Mouse (Mus musculus) heart, embryonic 16.5 days (tissue): ENCODE results near the gene Mylk. TPM values are rescaled to one million over a fixed set of nuclear protein-coding genes. Genes with fewer than 3 reads are reported as not detected.

Source experiments
- ATAC-seq: fragments of 200-750 bp; cut with Nextera tagmentation; replicated peaks from 2 replicates; pipeline ENCODE4 v1.8.0; 2017; ENCODE audit warnings: moderate number of reproducible peaks; ENCODE audit not compliant: insufficient read depth, low FRiP score; ENCODE audit errors: extremely low read depth
- H3K27ac ChIP-seq: fragments of 300-500 bp; sonication (generic); 2 replicates; pipeline ENCODE4 v1.5.1; 2014; ENCODE audit warnings: mild to moderate bottlenecking, low read length, control low read depth, moderate library complexity
- H3K27me3 ChIP-seq: fragments of 300-500 bp; sonication (generic); 2 replicates; pipeline ENCODE4 v1.6.1; 2014; ENCODE audit warnings: low read length, mixed read lengths; ENCODE audit not compliant: control insufficient read depth, insufficient read depth
- H3K36me3 ChIP-seq: fragments of 300-500 bp; sonication (generic); 2 replicates; pipeline ENCODE4 v1.6.1; 2014; ENCODE audit not compliant: control insufficient read depth, insufficient read depth
- H3K4me1 ChIP-seq: fragments of 300-500 bp; sonication (generic); 2 replicates; pipeline ENCODE4 v1.6.1; 2014; ENCODE audit warnings: low read length, mixed read lengths; ENCODE audit not compliant: control insufficient read depth, insufficient read depth
- H3K4me2 ChIP-seq: fragments of 300-500 bp; sonication (generic); 2 replicates; pipeline ENCODE4 v1.6.1; 2014; ENCODE audit warnings: low read depth, mild to moderate bottlenecking, control low read depth, low read length
- H3K4me3 ChIP-seq: fragments of 300-500 bp; sonication (generic); 2 replicates; pipeline ENCODE4 v1.5.1; 2014; ENCODE audit warnings: mild to moderate bottlenecking, control low read depth, low read length
- H3K9ac ChIP-seq: fragments of 300-500 bp; sonication (generic); 2 replicates; pipeline ENCODE4 v1.6.1; 2014; ENCODE audit warnings: low read length, control low read depth
- H3K9me3 ChIP-seq: fragments of 300-500 bp; sonication (generic); replicated peaks from 2 replicates; pipeline ENCODE4 v1.6.1; 2016; ENCODE audit warnings: low read length; ENCODE audit not compliant: control insufficient read depth
- WGBS: fragments of 180-500 bp; shearing (Covaris S2); extraction: QIAGEN DNeasy Blood & Tissue Kit; methylation state at CpG from one replicate; pipeline ENCODE4 v1.1.7; 2014; 5-methylcytosine and 5-hydroxymethylcytosine counted together
- polyA plus RNA-seq: library from polyadenylated mRNA; unstranded; fragments of >200 nt; fragmentation: Nextera tagmentation; extraction: Ambion mirVana; gene quantifications from 2 replicates; pipeline ENCODE4 v1.2.1, GENCODE M21; 2015

Mylk gene
- polyA plus RNA-seq, 1 experiment from 2014 or later = 14.2 TPM

DNA sequence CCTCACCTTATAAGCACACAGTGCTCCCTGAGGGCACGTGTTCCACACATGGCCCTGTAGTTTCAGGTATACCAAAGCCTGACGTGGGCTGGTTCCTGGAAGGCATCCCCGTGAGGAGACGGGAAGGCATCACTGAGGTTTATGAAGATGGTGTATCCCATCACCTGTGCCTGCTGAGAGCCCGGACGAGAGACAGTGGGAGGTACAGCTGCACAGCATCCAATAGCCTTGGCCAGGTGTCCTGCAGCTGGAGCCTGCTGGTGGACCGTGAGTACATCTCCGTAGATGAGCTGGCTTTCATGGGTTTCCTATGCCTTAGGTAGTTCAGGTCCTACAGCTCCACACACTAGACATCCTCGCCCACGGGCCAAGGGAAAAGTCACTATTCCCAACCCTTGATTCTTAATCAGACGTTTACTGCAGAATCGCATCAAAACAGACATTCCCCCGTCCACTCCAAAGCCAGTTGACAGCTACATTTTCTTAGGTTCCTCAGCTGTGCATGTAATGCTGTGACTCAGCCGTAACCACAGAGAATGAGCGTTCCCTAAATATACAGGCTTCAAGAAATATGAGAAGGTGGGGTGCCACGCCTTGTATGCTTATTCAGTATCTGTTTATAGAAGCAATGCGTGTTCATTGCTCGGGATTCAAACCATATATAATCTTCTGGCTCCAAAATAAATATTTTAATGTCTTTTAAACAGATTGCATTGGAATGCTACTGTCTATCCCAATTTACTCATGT lies 135.2 kb downstream of the Mylk start:
- Histone ChIP-seq H3K4me1 (no peaks in the 10 kb centered on the region), H3K27me3 (no peaks in the 10 kb centered on the region), H3K4me2 (no peak overlapping the region), H3K9me3 (peaks cover 4% of the 10 kb centered on the region; the same call in 1 of the 2 replicates), H3K4me3 (no peak overlapping the region), H3K36me3 (no peaks in the 10 kb centered on the region), H3K27ac (no peak overlapping the region), H3K9ac (no peak overlapping the region)
- WGBS = 75% methylated on average over 18 of the region's 18 CpGs
- no peak for ATAC-seq

DNA sequence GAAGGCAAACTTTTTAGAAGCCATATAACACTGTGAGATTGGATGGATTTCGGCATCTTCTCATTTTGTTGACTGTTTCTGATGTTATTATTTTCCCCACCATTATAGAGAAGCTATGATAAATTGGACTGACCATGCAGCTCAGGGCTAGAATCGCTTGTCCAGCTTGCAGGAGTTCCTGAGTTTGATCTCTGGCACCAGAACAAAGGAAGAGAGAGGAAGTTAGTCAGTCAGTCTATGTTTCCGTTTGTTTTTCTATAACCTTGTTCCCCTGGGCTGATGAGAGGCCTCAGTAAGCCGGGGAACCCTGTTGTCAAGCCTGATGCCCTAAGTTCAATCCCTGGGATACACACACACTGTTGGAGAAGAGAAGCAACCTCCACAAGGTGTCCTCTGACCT lies 135.8 kb downstream of the Mylk start:
- no peaks in the 10 kb centered on the region for H3K27me3 ChIP-seq
- no peak overlapping the region for H3K4me3 ChIP-seq
- H3K27ac ChIP-seq = no peak overlapping the region
- no peak overlapping the region for H3K4me2 ChIP-seq
- no peaks in the 10 kb centered on the region for H3K4me1 ChIP-seq
- peaks cover 7% of the 10 kb centered on the region; the same call in 1 of the 2 replicates for H3K9me3 ChIP-seq
- no peak for ATAC-seq
- no peak overlapping the region for H3K9ac ChIP-seq
- no peaks in the 10 kb centered on the region for H3K36me3 ChIP-seq
- 56% methylated on average over 4 of the region's 4 CpGs for WGBS

DNA sequence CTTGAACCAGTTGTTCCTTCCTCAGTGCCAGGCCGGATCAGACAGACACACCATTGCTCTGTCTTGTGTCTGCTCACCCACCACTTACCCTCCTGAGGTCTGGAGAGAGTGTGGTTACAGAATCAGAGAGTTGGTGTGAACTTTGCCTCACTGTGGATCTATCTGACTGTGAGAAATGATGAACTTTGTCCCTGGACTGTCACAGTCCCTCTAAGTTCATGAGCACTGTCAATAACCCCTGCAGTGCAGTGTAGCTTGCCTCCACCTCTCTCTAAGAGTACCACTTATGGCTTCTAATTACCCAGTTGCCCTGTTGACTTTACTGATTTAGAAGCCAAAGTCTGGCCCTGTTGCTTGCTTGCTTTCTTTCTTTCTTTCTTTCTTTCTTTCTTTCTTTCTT lies 142.0 kb downstream of the Mylk start:
- Histone ChIP-seq H3K9ac (no peak overlapping the region), H3K9me3 (peaks cover 7% of the 10 kb centered on the region; the same call in 1 of the 2 replicates), H3K36me3 (no peaks in the 10 kb centered on the region), H3K4me2 (no peak overlapping the region), H3K4me3 (no peak overlapping the region), H3K27ac (no peak overlapping the region), H3K27me3 (no peaks in the 10 kb centered on the region), H3K4me1 (no peaks in the 10 kb centered on the region)
- no peak for ATAC-seq
- 78% methylated on average over 1 of the region's 1 CpGs for WGBS

DNA sequence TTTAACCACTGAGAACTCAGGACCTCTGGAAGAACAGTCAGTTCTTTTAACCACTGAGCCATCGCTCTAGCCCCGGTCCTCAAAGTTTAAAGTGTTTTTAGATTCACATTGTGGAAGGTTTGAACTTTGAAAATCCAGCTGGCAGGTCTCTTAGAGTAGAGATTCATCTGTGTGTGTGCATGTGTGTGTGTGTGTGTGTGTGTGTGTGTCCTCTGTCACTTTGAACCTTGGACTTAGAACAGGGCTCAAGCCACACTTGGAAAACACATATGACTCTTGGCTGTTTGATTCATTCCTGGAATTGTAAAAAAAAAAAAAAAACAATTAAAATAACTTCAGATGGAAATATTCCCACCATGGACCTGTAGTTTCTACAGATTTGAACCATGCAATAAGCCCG lies 149.0 kb downstream of the Mylk start:
- no peaks in the 10 kb centered on the region for H3K9me3 ChIP-seq
- no peaks in the 10 kb centered on the region for H3K36me3 ChIP-seq
- no peak overlapping the region for H3K9ac ChIP-seq
- no peaks in the 10 kb centered on the region for H3K27me3 ChIP-seq
- H3K4me2 ChIP-seq = no peak overlapping the region
- H3K4me1 ChIP-seq = peaks cover under 1% of the 10 kb centered on the region; the same call in 1 of the 2 replicates
- ATAC-seq = no peak
- H3K27ac ChIP-seq = no peak overlapping the region
- WGBS = 90% methylated on average over 3 of the region's 3 CpGs
- H3K4me3 ChIP-seq = no peak overlapping the region

DNA sequence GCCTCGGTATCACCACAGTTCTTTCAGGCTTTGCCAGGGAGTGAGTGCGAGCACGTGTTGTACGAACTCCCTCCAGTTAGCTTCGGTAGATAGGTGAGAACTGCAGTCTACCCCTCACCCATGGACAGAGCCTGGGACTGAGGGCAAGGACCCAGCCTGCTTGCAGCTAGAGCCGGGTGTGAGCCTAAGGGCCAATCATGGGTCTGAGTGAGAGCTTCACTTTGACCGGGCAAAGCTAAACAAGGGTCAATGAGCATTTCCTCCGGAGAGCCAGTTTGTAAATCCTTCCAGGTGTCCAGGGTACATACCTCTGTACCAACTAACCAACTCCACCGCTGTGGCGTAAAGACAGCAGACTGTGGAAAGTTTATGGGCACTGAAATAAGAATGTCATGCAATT lies 150.9 kb downstream of the Mylk start:
- Histone ChIP-seq H3K4me1 (peaks cover 7% of the 10 kb centered on the region), H3K9ac (no peak overlapping the region), H3K4me3 (no peak overlapping the region), H3K27me3 (no peaks in the 10 kb centered on the region), H3K27ac (no peak overlapping the region), H3K36me3 (no peaks in the 10 kb centered on the region), H3K9me3 (no peaks in the 10 kb centered on the region), H3K4me2 (no peak overlapping the region)
- WGBS = 86% methylated on average over 10 of the region's 10 CpGs
- no peak for ATAC-seq

DNA sequence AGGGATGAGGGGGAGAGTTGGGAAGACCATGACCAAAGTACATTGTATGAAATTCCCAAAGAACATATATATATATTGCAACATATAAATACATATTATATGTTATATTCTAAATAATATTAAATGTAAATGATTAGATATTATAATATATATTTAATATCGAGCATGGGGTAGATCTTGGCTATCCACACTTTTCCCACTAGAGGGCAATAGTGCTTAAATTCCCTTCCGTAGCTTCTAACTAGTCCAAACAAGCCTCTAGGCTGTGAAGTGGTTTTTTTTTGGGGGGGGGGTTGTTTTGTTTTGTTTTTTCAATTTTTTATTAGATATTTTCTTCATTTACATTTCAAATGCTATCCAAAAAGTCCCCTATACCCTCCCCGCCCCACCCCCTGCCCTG lies 152.0 kb downstream of the Mylk start:
- WGBS = 64% methylated on average over 3 of the region's 3 CpGs
- Histone ChIP-seq H3K4me1 (peaks cover 15% of the 10 kb centered on the region), H3K27me3 (no peaks in the 10 kb centered on the region), H3K4me3 (no peak overlapping the region), H3K27ac (no peak overlapping the region), H3K9ac (no peak overlapping the region), H3K36me3 (no peaks in the 10 kb centered on the region), H3K4me2 (no peak overlapping the region), H3K9me3 (no peaks in the 10 kb centered on the region)
- no peak for ATAC-seq

DNA sequence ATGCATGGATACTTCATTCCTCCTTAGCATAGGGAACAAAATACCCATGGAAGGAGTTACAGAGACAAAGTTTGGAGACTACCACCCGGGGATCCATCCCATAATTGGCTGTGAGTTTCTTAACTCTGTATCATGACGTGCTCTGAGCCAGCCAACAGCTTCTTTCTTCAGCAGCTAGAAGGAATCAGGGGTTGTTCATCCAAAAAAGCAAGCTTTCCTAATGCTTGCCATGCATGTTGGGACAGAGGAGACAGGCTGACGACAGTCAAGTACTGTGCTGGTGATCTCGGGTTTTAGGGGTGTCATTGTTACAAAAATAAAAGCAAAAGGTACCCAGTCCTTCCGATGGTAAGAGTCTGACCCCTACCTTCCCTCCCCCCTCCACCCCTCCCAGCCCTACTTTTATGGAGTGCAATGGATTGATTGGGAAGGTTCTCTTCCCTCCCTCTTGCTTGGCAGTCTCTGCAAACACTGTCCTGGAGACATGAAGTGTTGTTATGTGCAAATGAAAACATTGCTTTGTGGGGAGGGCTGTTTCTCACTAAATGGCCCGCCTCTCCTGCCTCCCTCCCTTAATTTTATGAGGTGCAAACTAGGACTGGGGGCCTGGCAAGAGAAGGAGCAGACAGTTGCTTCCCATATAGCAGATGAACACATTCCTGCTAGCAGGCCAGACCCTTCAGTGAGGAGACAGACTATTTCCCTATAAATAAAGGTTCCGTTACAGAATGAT lies 153.2 kb downstream of the Mylk start:
- no peaks in the 10 kb centered on the region for H3K27me3 ChIP-seq
- no peak overlapping the region for H3K4me3 ChIP-seq
- no peaks in the 10 kb centered on the region for H3K36me3 ChIP-seq
- no peak overlapping the region for H3K9ac ChIP-seq
- 70% methylated on average over 7 of the region's 7 CpGs for WGBS
- no peak for ATAC-seq
- H3K27ac ChIP-seq = no peak overlapping the region
- no peak overlapping the region for H3K4me2 ChIP-seq
- peaks cover 16% of the 10 kb centered on the region for H3K4me1 ChIP-seq
- H3K9me3 ChIP-seq = no peaks in the 10 kb centered on the region

DNA sequence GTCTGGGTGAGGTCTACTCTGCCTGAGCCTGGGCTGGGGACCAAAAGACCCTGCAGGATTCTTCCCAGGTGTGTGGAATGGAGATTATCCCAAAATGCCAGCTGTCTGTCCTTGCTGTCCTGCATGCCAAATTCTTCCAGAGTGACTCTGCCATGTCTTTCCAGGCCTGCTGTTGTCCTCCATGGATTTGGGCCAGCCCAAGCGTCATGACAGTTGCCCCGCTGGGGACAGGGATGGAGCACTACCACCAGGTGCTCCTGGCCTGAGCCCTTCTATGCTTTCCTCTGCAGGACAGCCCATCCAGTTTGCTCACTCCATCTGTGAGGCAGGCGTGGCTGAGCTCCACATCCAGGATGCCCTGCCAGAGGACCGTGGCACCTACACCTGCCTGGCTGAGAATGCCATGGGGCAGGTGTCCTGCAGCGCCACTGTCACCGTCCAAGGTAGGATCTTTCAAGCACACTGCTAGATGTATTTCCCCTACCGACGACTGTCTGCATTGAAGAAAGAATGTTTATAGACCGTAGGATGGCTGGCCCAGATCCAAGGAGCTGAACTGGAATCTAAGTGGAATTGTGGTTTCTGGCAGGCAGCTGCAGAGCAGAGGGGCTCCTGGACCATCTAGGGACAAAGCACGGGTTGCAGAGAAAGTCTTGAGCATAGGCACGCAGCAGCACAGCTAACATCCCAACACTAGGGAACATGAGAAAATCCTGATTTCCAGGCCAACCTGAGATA lies 154.2 kb downstream of the Mylk start:
- H3K27me3 ChIP-seq = no peaks in the 10 kb centered on the region
- H3K4me3 ChIP-seq = no peak overlapping the region
- no peak overlapping the region for H3K27ac ChIP-seq
- no peak overlapping the region for H3K4me2 ChIP-seq
- WGBS = 53% methylated on average over 11 of the region's 11 CpGs
- no peak overlapping the region for H3K9ac ChIP-seq
- no peaks in the 10 kb centered on the region for H3K9me3 ChIP-seq
- ATAC-seq = no peak
- peaks cover 16% of the 10 kb centered on the region for H3K4me1 ChIP-seq
- no peaks in the 10 kb centered on the region for H3K36me3 ChIP-seq

DNA sequence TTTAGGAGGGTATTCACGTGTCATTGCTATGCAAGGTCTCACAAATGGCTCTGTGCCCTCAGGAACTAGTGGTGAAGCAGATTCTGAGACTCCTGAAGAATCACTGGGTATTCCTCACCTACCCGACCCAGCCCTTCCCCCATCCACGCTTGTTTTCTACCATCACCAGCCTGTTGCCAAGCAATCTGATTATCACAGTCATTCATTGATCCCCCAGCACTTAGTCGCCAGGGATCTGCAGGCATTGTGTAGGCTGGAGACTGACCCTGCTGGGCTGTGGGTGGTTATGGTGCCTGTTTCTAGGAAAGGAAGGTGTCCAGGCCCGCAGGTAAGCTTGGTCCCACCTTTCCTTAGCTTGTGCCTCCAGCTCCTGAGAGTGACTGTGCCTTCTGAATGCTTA lies 155.0 kb downstream of the Mylk start:
- H3K9ac ChIP-seq = no peak overlapping the region
- H3K9me3 ChIP-seq = no peaks in the 10 kb centered on the region
- no peak overlapping the region for H3K4me3 ChIP-seq
- peaks cover 20% of the 10 kb centered on the region for H3K4me1 ChIP-seq
- WGBS = 63% methylated on average over 5 of the region's 5 CpGs
- no peak overlapping the region for H3K27ac ChIP-seq
- H3K27me3 ChIP-seq = no peaks in the 10 kb centered on the region
- H3K4me2 ChIP-seq = no peak overlapping the region
- ATAC-seq = no peak
- H3K36me3 ChIP-seq = no peaks in the 10 kb centered on the region
